Comparison of ENCODE assay signal across 17 mouse cellular contexts in the genomic region with DNA sequence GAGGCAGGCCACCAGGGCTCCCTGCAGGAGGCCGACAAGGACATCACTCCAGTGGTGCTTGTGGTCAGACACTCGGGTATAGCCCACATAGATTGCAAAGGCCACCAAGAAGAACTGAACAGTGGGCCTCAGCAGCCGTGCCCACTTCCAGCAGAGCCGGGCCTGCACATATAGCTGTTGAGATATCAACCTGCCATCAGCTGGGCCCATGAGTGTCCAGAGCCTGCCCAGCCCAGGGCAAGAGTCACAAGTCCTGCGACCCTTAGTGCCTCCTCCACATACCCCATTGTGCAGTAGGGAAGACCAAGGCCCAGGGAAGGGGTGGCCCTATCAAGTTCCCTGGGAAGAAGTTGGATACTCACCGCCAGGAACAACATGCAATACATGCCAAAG. TPM values are rescaled to one million over a fixed set of nuclear protein-coding genes. Genes with fewer than 3 reads are reported as not detected.
DNase-seq lines count a peak whose midpoint lies in the region.
"Had no signal": no experiment of that assay in that cellular context is flagged by ENCODE, and none has a peak within 500 bp of the region (broad histone marks: within the 10 kb centered on the region; RNA-seq: fewer than 3 reads in every experiment).

No protein-coding gene starts in this region.

- peak; percentile 86 for DNase-seq in heart, adult 11 months
- DNase-seq in heart, adult 8-10 months (ENCODE audit: low spot score), result no peak
- peak; percentile 7 for DNase-seq in kidney, adult 18-20 months
- no peak for DNase-seq in kidney, postnatal 36 days
- DNase-seq in spleen, postnatal 4 days (ENCODE audit: low spot score in 2 of 2), result peak; percentile 9 to 55
- no peak for DNase-seq in spleen, adult 18-20 months
- DNase-seq in thymus, postnatal 14 days, result no peak
- DNase-seq: adrenal gland, adult 8-10 months; adrenal gland, postnatal 36 days; cerebellum, adult 2 months; embryo, embryonic 11 days; gastrocnemius, adult 2 months; gastrocnemius, postnatal 25 days; heart, postnatal 14 days had no signal

RNA-seq across cellular contexts. Expression of a gene that starts 6.1 kb away (rescaled TPM):
- total RNA-seq in heart, adult 8-10 months (2022), result 1 to 10 TPM; 3.1 to 7.1 (median 4.8) TPM

RNA-seq across cellular contexts. Expression of a gene that starts 27.6 kb away (rescaled TPM):
- 10 to 100 TPM; 10.6 to 17.6 (median 15.3) TPM for total RNA-seq in heart, adult 8-10 months (2022)

RNA-seq across cellular contexts. Expression of a gene that starts 58.9 kb away (rescaled TPM):
- not detected for total RNA-seq in heart, adult 8-10 months (2022)
- total RNA-seq: adrenal gland, adult 8-10 months; adrenal gland, postnatal 36 days; CH12.LX; common myeloid progenitor, adult 5-6 weeks; gastrocnemius, adult 2 months; gastrocnemius, postnatal 25 days; granulocyte monocyte progenitor cell, adult 5-6 weeks; heart, postnatal 14 days had no signal

RNA-seq across cellular contexts. Expression of a gene that starts 59.7 kb away (rescaled TPM):
- total RNA-seq in heart, adult 8-10 months (2022), result not detected
- total RNA-seq: adrenal gland, adult 8-10 months; adrenal gland, postnatal 36 days; CH12.LX; common myeloid progenitor, adult 5-6 weeks; gastrocnemius, adult 2 months; gastrocnemius, postnatal 25 days; granulocyte monocyte progenitor cell, adult 5-6 weeks; heart, postnatal 14 days had no signal

Comparison
In these comparisons a context has a peak if more than half of its experiments do, and no peak if none do; other contexts are left out.
1. DNase-seq: peak in heart, adult 11 months (single experiment), kidney, adult 18-20 months (single experiment) and spleen, postnatal 4 days (2 of 2); none in heart, adult 8-10 months (single experiment), kidney, postnatal 36 days (0 of 2), spleen, adult 18-20 months (0 of 2) and thymus, postnatal 14 days (single experiment).